ENCODE assay signal across 20 mouse cellular contexts in genomic region chr2:115724216-115724615, GRCm38 (mm10).
DNase-seq lines count a peak whose midpoint lies in the region; ATAC-seq and TF ChIP-seq lines count a peak whose summit lies in the region.
"Had no signal": no experiment of that assay in that cellular context is flagged by ENCODE, and none has a peak within 500 bp of the region (broad histone marks: within the 10 kb centered on the region; RNA-seq: fewer than 3 reads in every experiment).

No protein-coding gene starts in this region.

- no peak for TF ChIP-seq POLR2A in ES-Bruce4 (IDR thresholded peaks at IDR 0.05; ENCODE audit: insufficient read depth, low read length)

- peaks cover 12% of the 10 kb centered on the region; the same call in 1 of the 2 replicates for H3K4me1 ChIP-seq in hindbrain, embryonic 14.5 days (replicated peaks; ENCODE audit: control insufficient read depth, insufficient read depth, low read length)
- peaks cover 25% of the 10 kb centered on the region for H3K4me1 ChIP-seq in hindbrain, embryonic 12.5 days
- H3K4me1 ChIP-seq in ES-Bruce4 (ENCODE audit: control insufficient read depth, insufficient read depth, low read length) = peaks cover 4% of the 10 kb centered on the region
- H3K4me1 ChIP-seq in forebrain, embryonic 14.5 days (ENCODE audit: control insufficient read depth, insufficient read depth, low read length) = peaks cover 30% of the 10 kb centered on the region
- H3K4me1 ChIP-seq: embryonic facial prominence, embryonic 15.5 days; limb, embryonic 12.5 days; liver, embryonic 15.5 days; stomach, embryonic 15.5 days had no signal

- TF ChIP-seq CTCF in ES-Bruce4 (IDR thresholded peaks at IDR 0.05; ENCODE audit: low read depth, low read length) = no peak

- intact Hi-C loops in heart, postnatal 36 days (cut with DNase I) = no loop called here
- intact Hi-C loops in left cerebral cortex, postnatal 36 days (cut with DNase I) = loop anchor here (10.0 kb wide), 1 partner anchor 351 kb away; no protein-coding TSS in a partner anchor

- 0 out of 2 replicates have a peak, but pooled peaks cover 4% of the 10 kb centered on the region for H3K9me3 ChIP-seq in hindbrain, embryonic 14.5 days (ENCODE audit: control insufficient read depth, low read length)
- H3K9me3 ChIP-seq in hindbrain, embryonic 12.5 days (replicated peaks) = peaks cover 8% of the 10 kb centered on the region; the same call in 1 of the 2 replicates
- peaks cover 29% of the 10 kb centered on the region for H3K9me3 ChIP-seq in ES-Bruce4 (replicated peaks; ENCODE audit: control insufficient read depth, insufficient read depth, low read length, poor library complexity, severe bottlenecking)
- 0 out of 2 replicates have a peak, but pooled peaks cover 2% of the 10 kb centered on the region for H3K9me3 ChIP-seq in forebrain, embryonic 14.5 days (replicated peaks; ENCODE audit: control insufficient read depth, low read length)
- H3K9me3 ChIP-seq: embryonic facial prominence, embryonic 15.5 days; liver, embryonic 15.5 days; stomach, embryonic 15.5 days had no signal

- no peak overlapping the region for H3K4me2 ChIP-seq in hindbrain, embryonic 14.5 days (replicated peaks)
- H3K4me2 ChIP-seq in hindbrain, embryonic 12.5 days (replicated peaks) = no peak overlapping the region
- H3K4me2 ChIP-seq in forebrain, embryonic 14.5 days (ENCODE audit: low read length) = no peak overlapping the region; the same call in 1 of the 2 replicates
- H3K4me2 ChIP-seq: embryonic facial prominence, embryonic 15.5 days; limb, embryonic 12.5 days; liver, embryonic 15.5 days; midbrain, embryonic 12.5 days; neural tube, embryonic 12.5 days; stomach, embryonic 15.5 days had no signal

- TF ChIP-seq EP300 in ES-Bruce4 (IDR thresholded peaks at IDR 0.05; ENCODE audit: insufficient read depth, low read depth, low read length) = peak; percentile 87

- H3K27me3 ChIP-seq in hindbrain, embryonic 14.5 days (ENCODE audit: control insufficient read depth, insufficient read depth, low read length) = no peaks in the 10 kb centered on the region
- H3K27me3 ChIP-seq in hindbrain, embryonic 12.5 days = no peaks in the 10 kb centered on the region
- H3K27me3 ChIP-seq in ES-Bruce4 (ENCODE audit: control insufficient read depth, insufficient read depth, low read length, poor library complexity, severe bottlenecking) = no peaks in the 10 kb centered on the region
- no peaks in the 10 kb centered on the region for H3K27me3 ChIP-seq in forebrain, embryonic 14.5 days (replicated peaks; ENCODE audit: control insufficient read depth, insufficient read depth, low read length)
- H3K27me3 ChIP-seq: embryonic facial prominence, embryonic 15.5 days; liver, embryonic 15.5 days; midbrain, embryonic 12.5 days; neural tube, embryonic 12.5 days; stomach, embryonic 15.5 days had no signal

- no peaks in the 10 kb centered on the region for H3K36me3 ChIP-seq in hindbrain, embryonic 14.5 days (replicated peaks; ENCODE audit: control insufficient read depth, insufficient read depth)
- no peaks in the 10 kb centered on the region for H3K36me3 ChIP-seq in hindbrain, embryonic 12.5 days
- H3K36me3 ChIP-seq in ES-Bruce4 (ENCODE audit: control insufficient read depth, insufficient read depth, low read length, poor library complexity, severe bottlenecking) = peaks cover 8% of the 10 kb centered on the region
- no peaks in the 10 kb centered on the region for H3K36me3 ChIP-seq in forebrain, embryonic 14.5 days (ENCODE audit: control insufficient read depth, insufficient read depth, low read length)
- H3K36me3 ChIP-seq: embryonic facial prominence, embryonic 15.5 days; limb, embryonic 12.5 days; midbrain, embryonic 12.5 days; stomach, embryonic 15.5 days had no signal

- ATAC-seq in hindbrain, embryonic 14.5 days (ENCODE audit: low FRiP score) = no peak
- ATAC-seq in hindbrain, embryonic 12.5 days (ENCODE audit: low FRiP score) = no peak
- ATAC-seq in forebrain, embryonic 14.5 days = no peak
- ATAC-seq: inflammation-experienced regulatory T-cells, adult 6 months had no signal

- H3K9ac ChIP-seq in hindbrain, embryonic 14.5 days = no peak overlapping the region
- H3K9ac ChIP-seq in hindbrain, embryonic 12.5 days = no peak overlapping the region
- no peak overlapping the region for H3K9ac ChIP-seq in ES-Bruce4 (ENCODE audit: low read depth, poor library complexity, severe bottlenecking)
- H3K9ac ChIP-seq in forebrain, embryonic 14.5 days (ENCODE audit: low read length) = no peak overlapping the region
- H3K9ac ChIP-seq: embryonic facial prominence, embryonic 15.5 days; limb, embryonic 12.5 days; liver, embryonic 15.5 days; midbrain, embryonic 12.5 days; neural tube, embryonic 12.5 days; stomach, embryonic 15.5 days had no signal

- WGBS in hindbrain, embryonic 14.5 days = 43% methylated on average over 6 of the region's 6 CpGs
- 38% methylated on average over 6 of the region's 6 CpGs for WGBS in hindbrain, embryonic 12.5 days
- 22% methylated on average over 6 of the region's 6 CpGs for WGBS in forebrain, embryonic 14.5 days

- H3K27ac ChIP-seq in hindbrain, embryonic 14.5 days = 0 out of 2 replicates have a peak overlapping the region, but pooled peaks have one; percentile 39
- H3K27ac ChIP-seq in hindbrain, embryonic 12.5 days = no peak overlapping the region; the same call in 1 of the 2 replicates
- peak overlapping the region; percentile 27 for H3K27ac ChIP-seq in ES-Bruce4 (ENCODE audit: insufficient read depth, low read length)
- peak overlapping the region; percentile 75 for H3K27ac ChIP-seq in forebrain, embryonic 14.5 days (ENCODE audit: low read depth, low read length)
- H3K27ac ChIP-seq: embryonic facial prominence, embryonic 15.5 days; heart, embryonic 10.5 days; layer of hippocampus, adult 2 months; limb, embryonic 12.5 days; liver, embryonic 15.5 days; midbrain, embryonic 12.5 days; neural tube, embryonic 12.5 days; stomach, embryonic 15.5 days had no signal

- DNase-seq in hindbrain, embryonic 14.5 days (ENCODE audit: low spot score) = no peak
- DNase-seq in forebrain, embryonic 14.5 days (ENCODE audit: low spot score) = no peak
- DNase-seq in kidney, postnatal 14 days = peak; percentile 37
- no peak for DNase-seq in spleen, postnatal 4 days (ENCODE audit: low spot score in 2 of 2)
- no peak for DNase-seq in heart, postnatal 36 days
- no peak for DNase-seq in left cerebral cortex, postnatal 36 days (ENCODE audit: low spot score in 2 of 2)
- DNase-seq: adrenal gland, adult 8-10 months; cerebellum, adult 8-10 months; gastrocnemius, postnatal 14 days had no signal

- H3K4me3 ChIP-seq in hindbrain, embryonic 14.5 days (replicated peaks; ENCODE audit: low read length) = no peak overlapping the region
- H3K4me3 ChIP-seq in hindbrain, embryonic 12.5 days = no peak overlapping the region
- H3K4me3 ChIP-seq in ES-Bruce4 (ENCODE audit: low read depth, low read length) = no peak overlapping the region
- H3K4me3 ChIP-seq in forebrain, embryonic 14.5 days (ENCODE audit: low read depth, low read length) = no peak overlapping the region
- H3K4me3 ChIP-seq: embryonic facial prominence, embryonic 15.5 days; heart, embryonic 10.5 days; layer of hippocampus, adult 2 months; limb, embryonic 12.5 days; liver, embryonic 15.5 days; midbrain, embryonic 12.5 days; neural tube, embryonic 12.5 days; stomach, embryonic 15.5 days had no signal
